Mouse (Mus musculus) left cerebral cortex, postnatal 4 days (tissue): ENCODE measurements around the gene Cnnm1. TPM values are rescaled to one million over a fixed set of nuclear protein-coding genes. Genes with fewer than 3 reads are reported as not detected.

Experiments used
- DNase-seq: peaks from one replicate; pipeline ENCODE4 v3.0.0-alpha.2; 2022
- intact Hi-C: fragments of 180-260 bp; cut with DNase I; formaldehyde crosslinking; loops from one replicate; pipeline ENCODE4 v1.15.1; 2025
- total RNA-seq, 2 experiments: library from RNA; stranded (reverse); gene quantifications; 2 replicates each; pipeline ENCODE4 v1.2.3; 2021

Gene Cnnm1
- total RNA-seq: 10 to 100 TPM; 24.6 to 25.8 TPM

DNA sequence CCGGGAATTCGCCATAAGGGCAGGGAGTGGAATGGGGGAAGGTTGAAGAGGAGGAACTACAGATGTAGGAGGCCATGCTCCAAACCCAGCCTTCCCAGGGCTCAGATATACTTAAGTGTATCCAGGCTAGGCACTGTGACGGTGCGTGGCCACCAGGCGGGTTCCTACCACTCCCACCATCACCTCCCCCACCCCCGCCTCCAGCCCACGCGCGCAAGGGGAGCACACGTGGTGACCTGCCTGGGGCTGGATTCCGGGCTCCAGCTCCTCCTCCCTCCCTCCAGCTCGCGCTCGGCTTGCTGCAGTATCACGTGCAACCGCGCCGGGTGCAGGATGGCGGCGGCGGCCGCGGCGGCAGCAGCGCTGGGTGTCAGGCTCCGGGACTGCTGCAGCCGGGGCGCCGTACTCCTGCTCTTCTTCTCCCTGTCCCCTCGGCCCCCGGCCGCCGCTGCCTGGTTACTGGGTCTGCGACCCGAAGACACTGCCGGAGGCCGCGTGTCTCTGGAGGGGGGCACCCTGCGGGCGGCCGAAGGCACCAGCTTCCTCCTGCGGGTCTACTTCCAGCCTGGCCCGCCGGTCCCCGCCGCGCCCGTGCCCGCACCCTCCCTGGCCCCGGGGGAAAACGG, at the start of gene Cnnm1:
Gene Cnnm1, plus strand, starts transcription at position 325 of the 626 bp plus-strand sequence.
- DNase-seq: peak; percentile 72

DNA sequence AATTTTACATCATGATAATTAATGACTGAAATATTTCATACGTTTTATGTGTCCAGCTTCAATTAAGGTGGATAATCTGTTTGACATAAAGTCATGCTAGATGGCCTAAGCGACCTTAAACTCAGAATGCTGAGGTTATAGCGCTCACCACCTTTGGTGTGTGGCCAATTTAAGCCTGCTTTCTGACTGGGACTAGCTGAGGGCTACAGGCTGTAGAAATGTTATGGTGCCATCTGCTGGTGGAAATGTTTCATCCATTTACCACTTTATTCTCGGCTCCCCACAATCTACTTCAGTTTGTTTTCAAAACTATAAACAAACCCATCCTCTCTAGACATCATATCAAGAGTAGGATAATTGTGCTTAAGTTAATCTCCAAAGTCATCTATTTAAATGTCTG, 43.9 kb upstream of the Cnnm1 start:
- intact Hi-C loops: loop anchor here (10.0 kb wide), 3 partner anchors 372 to 1082 kb away; no protein-coding TSS in a partner anchor

More for the DNA sequence above, at the start of gene Cnnm1:
- intact Hi-C loops: no loop called here

DNA sequence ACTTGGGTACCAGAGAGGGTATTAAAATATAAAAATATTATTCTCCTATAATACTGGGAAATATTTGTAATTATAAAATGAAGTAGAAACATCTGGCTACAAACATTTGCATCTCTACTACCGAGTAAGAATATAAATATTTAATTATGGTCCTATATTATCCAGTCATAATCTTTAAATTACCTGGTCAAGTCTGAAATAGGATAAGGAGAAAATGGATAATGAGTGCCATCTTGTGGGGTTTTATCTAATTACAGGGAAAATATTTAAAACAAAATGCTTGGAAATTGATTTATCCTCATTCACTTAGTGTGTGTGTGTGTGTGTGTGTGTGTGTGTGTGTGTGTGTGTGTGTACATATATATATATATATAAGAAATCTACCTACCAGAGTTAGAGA, 33.1 kb upstream of the Cnnm1 start:
- intact Hi-C loops: no loop called here
- DNase-seq: no peak

More for the DNA sequence above, 43.9 kb upstream of the Cnnm1 start:
- peak; percentile 44 for DNase-seq

DNA sequence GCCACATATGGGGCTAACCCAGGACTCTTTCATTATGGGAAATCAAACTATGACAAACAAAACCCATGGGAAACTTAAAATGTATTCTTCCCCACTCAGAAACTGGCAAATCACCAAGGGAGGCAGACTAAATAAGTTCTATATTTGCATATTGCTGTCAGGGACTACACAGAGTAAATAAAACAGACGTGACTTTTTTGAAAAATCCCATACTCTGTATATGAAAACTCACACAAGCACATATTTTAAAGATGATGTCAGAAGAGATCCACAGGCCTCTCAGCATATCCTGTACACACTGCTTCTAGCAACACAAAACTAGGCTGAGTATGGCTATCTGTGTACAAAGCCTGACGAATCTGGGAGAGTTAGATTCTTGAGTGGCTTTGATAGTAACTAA, 24.7 kb upstream of the Cnnm1 start:
- intact Hi-C loops: no loop called here
- DNase-seq: no peak

DNA sequence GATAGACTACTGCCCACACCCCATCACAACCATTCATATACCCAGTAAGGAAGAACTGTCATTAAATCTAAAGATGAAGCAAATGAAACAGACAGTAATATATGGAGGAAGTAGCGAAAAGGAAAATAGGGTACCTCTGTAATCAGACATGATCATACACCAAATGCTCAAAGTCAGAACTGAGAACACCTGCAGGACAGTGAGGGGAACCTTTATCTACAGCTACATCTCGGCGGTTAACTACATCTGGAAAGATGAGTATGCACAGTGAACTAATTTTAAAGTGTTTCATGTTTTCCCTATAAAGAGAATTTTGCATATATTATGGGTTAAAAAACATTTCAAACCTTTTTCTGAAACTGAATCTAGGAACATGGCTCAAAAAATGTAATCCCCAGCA, 19.7 kb upstream of the Cnnm1 start:
- intact Hi-C loops: no loop called here
- DNase-seq: no peak

DNA sequence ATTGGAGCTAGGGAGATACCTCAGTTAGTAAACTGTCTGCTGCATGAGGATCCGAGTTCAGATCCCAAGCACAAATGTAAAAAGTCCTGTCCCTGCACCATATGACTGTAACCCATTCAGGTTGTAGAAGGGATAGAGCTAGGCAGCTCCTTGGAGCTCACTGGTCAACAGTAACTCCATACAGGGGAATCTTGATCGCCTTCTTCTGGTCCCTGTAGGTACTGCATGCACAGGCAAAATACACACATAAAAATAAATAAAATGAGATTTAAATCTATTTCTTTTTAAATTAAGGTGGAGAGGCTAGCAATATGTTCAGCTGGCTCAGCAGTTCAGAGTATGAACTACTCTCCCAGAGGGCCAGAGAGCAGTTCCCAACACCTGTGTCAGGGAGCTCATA, 16.2 kb upstream of the Cnnm1 start:
- intact Hi-C loops: no loop called here
- no peak for DNase-seq

DNA sequence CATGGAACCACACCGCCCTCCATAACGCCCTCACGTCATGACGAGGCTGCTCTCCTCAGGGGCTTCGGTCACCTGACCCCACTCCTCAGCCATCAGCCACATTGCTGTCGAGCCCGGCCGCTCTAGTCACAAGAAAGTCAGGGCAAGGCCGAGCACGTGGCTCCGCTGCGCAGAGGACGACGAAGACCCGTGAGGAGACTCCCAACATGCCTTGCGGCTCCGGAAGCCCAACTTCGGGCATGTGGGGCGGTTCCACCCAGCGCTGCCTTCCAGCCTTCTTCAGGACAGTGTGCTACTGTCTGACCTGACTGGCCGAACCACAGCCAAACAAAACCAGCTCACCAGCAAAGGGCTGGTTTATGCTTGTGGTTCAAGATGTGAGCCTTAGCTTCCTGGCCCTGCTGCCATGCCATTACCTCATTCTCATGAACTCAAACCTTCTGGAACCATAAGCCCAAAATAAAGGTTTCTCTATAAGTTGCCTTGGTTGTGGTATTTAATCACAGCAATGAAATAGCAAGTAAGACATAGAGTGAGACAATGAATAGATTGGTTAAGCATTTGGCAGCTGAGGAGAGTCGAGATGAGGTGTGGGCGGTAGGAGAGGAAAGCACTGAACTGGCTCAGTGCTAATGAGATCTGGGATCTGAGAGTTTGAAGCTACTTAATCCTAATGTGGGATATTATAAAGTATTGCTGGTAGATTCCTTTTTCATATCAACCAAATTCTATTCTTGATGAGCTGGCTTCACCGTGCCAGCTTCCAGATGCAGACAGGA, 12.6 kb upstream of the Cnnm1 start:
- DNase-seq: no peak
- intact Hi-C loops: no loop called here

DNA sequence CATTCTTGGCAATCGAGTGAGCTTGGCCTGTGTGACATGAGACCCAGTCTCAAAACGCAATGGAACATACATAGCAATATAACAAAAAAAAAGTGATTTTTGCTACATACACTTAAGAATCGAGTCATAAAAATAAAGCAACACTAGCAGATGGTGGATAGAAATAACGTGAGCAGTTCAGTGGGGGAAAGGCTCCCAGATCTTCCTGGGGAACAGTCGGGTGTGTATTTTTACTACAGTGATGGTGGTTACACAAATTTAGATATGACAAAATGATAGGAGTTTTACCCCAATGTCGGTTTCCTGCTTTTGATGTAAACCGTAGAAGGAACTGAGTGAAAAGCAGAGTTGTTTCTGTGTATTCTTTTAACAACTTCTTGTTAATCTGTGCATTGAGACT, 990 bp upstream of the Cnnm1 start:
- DNase-seq: no peak
- intact Hi-C loops: no loop called here

DNA sequence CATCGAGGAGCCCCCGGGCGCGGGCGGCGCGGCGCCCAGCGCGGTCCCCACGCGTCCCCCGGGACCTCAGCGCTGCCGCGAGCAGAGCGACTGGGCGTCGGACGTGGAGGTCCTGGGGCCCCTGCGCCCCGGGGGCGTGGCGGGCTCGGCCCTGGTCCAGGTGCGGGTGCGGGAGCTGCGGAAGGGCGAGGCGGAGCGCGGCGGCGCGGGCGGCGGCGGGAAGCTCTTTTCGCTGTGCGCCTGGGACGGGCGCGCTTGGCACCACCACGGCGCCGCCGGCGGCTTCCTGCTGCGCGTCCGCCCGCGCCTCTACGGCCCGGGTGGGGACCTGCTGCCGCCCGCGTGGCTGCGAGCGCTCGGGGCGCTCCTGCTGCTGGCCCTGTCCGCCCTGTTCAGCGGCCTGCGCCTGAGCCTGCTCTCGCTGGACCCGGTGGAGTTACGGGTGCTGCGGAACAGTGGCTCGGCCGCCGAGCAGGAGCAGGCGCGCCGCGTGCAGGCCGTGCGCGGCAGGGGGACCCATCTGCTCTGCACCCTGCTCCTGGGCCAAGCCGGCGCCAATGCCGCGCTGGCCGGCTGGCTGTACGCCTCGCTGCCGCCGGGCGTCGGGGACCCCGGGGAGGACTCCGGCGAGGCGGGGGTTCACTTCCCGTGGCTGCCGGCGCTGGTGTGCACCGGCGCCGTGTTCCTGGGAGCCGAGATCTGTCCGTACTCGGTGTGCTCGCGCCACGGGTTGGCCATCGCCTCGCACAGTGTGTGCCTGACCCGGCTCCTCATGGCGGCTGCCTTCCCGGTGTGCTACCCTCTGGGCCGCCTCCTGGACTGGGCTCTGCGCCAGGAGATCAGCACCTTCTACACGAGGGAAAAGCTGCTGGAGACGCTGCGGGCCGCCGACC, 778 bp downstream of the Cnnm1 start:
- DNase-seq: peak; percentile 51
- intact Hi-C loops: no loop called here

DNA sequence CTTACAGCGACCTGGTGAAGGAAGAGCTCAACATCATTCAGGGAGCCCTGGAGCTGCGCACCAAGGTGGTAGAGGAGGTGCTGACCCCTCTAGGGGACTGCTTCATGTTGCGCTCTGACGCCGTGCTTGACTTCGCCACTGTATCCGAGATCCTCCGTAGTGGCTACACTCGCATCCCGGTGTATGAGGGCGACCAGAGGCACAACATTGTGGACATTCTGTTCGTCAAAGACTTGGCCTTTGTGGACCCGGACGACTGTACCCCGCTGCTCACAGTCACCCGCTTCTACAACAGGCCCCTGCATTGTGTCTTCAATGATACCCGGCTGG, 1.4 kb downstream of the Cnnm1 start:
- no peak for DNase-seq

DNA sequence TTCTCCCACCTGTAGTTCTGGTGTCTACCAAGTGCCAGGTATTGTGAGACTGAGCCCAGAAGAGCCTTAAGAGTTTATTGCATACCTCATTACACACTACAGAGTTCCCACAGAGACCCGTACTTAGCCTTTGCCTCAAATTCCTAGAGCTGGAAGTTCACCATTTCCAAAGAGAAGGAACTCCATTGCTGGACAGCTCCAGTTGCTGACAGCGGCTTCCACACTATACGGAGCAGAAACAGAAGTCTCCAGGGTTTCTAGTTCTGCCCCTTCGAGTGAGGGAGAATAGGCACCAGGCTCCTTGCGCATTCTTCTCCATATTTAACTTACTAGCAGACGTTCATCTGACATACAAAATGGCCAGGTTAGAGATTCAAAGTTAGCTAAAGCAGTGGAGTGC, 2.0 kb downstream of the Cnnm1 start:
- intact Hi-C loops: no loop called here
- no peak for DNase-seq

More for the DNA sequence above, 1.4 kb downstream of the Cnnm1 start:
- intact Hi-C loops: no loop called here

DNA sequence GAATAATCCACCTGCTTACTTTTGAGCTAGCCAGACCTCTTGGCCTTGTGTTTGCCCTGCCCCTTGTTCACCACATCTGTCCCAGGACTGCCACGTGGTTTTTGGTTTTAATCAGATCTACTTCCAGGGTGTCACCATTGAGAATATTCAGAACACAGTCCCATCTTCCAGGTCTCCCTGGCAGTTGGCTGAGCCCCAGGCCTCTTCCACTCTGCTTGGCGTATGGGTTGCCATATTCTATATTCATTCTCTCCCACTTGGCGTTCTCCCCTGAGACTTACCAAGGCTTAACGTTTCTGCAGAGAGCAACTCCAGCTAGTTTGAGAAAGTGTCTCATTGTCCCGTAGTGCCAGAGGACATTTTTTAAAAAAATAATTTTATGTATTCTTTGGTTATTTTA, 2.7 kb downstream of the Cnnm1 start:
- no peak for DNase-seq
- intact Hi-C loops: no loop called here

DNA sequence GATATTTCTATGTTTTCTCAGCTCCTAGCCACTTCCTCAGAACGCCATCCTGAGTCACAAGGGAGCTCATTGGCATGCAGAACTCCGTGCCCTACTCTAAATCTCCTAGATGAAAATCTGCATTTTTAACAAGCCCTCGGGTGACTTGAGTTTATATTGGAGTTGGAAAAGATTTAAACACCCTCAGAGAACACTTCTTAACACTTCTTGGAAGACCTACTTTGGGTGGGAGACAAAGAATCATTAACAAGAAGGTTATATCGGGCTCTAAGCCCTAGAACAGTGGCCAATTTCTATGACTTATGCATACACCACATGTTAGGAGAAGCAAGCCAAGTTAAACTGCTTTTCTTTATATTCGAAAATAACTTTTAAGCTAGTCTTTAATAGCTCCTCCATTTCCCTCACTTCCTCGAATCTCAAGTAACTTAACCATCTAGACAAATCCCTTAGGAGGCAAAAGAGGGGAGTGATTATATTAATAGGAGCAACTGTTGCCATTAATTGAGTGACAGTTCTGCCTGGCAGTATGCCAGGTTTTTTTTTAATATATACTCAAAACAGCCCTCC, 4.5 kb downstream of the Cnnm1 start:
- intact Hi-C loops: no loop called here
- no peak for DNase-seq

DNA sequence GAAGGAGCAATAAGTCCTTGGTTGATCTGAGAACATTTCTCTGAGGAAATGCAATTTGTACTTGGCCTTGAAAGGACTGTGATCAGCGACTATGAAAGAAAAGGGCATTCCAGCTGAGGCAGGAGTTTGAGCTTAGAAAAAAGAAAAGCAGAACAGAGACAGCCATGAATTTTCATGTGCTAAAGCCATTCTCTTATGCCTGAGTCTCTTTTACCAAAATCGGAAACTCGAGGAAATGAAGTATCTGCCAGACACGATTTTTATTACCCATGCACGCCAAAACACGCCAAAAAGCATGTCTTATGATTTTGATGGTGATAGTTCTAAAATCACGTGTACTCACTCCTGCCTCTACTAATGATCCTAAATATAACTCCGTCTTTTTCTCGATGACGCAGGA, 11.3 kb downstream of the Cnnm1 start:
- DNase-seq: no peak
- intact Hi-C loops: no loop called here

DNA sequence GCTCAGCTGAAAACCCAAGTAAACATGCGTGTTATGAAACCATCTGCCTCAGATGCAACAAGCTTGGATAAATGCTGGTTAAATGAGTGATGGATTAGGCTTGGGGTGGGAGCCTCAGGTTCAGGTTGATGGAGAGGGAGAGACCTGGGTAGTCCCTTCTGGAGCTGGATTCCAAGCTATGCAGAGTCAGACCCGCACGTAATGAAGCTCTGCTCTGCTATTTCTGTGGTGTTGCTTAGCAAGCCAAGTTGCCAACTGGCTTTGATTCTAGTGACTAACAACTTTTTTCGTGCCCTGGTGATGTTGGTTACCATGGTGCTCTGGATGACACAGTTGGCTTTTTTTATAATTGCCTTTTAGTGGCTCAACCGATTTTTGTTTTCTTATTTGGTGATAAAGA, 11.9 kb downstream of the Cnnm1 start:
- intact Hi-C loops: no loop called here
- DNase-seq: no peak

DNA sequence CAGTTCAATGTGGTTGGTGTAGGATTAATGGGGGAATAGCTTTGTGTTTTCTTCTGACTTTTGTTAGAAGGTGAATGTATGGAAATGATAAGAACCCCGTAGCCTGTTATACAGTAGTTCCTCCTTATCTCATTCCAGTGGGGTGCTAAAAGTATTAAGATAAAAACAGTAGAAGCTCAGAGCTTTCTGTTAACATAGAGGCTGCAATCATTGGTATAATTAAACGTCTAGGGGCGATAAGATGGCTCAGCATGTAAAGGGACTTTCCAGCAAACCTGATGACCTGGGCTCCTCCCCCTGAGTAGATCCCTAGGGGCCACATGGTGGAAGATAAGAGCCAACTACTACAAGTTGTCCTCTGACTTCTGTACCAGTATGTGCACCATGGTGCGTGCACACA, 12.8 kb downstream of the Cnnm1 start:
- DNase-seq: no peak
- intact Hi-C loops: no loop called here

DNA sequence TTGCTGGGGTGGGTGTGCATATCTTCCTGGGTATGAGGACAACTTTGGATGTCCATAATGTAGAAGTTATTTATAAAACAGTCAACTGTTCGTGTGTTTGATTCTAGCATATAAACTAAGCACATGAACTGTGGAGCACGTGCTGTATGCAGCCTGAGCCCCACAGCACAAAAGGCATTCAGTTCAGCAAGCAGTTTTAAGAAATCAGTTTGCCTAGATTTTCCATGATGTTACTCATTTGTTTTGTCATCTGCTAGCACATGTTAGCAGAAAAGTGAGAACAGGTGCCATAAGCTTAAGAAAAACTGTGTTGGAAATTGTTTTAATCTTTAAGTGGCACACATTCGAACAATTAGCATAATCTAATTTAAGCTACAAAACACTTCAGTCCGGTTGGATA, 19.7 kb downstream of the Cnnm1 start:
- intact Hi-C loops: no loop called here
- no peak for DNase-seq

DNA sequence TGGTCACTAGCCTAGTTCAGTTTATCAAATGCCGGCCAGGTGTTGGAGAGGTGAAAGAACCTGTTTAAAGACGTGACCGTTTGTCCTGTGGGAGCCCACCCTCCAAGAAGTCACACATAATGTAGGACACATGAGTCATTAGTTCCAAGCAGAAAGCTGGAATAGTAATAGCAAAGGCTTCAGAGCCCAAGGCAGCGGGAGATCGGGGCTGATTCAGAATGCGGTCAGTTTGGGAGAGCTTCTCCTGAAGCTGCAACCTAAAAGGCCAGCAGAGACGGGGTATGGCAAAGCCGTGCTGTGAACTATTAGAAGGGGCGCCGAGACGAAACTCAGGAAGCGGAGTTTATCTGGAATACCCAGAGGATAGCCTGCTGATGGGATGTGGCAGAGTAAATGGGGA, 20.2 kb downstream of the Cnnm1 start:
- DNase-seq: no peak
- intact Hi-C loops: no loop called here

DNA sequence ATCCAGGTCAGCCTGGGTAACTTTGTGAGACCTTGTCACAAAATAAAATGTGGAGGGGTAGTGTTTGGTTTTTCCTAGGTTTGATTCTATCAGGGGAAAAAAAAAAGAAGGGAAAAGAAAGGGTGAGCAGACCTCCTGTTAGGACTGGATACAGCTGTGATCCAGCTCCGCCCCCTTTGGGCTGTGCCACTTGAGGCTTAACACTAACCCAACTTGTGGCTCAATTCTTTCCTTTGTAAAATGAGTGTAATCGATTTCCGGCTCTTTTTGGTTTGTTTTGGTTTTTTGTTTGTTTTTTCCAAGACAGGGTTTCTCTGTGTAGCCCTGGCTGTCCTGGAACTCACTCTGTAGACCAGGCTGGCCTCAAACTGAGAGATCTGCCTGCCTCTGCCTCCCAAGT, 21.9 kb downstream of the Cnnm1 start:
- no peak for DNase-seq

DNA sequence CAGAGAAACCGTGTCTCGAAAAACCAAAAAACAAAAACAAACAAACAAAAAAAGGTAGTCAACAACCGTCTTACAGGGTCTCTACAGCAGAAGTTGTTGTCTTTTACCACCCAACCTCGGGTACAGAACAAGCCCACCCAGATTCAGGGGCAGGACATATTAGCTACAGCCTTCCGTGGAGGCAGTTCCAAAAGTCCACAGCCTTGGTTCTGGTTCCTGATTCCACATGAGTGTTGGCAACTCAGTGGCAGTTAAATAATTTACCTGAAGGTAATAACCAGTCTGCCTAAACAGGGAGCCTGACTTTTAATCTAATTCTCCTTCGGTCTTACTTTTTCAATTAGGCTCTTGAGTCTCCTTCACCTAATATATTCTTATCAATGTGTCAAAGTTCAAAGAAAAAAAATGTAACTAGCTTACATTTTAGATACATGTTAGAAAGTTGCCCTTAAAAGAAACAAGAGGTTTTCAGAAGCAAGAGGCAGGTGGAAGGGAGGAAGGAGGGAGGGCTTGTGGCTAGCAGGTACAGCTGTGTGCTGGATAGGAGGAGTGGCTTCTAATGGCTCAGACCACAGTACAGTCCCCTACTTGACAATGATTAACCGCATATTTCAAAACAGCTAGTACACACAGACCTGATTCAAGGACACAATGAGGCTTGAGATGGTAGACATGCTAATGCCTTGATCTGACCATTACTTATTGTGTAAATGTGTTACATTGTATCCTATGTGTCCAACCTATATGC, 23.5 kb downstream of the Cnnm1 start:
- intact Hi-C loops: no loop called here
- no peak for DNase-seq

More for the DNA sequence above, 21.9 kb downstream of the Cnnm1 start:
- intact Hi-C loops: no loop called here

DNA sequence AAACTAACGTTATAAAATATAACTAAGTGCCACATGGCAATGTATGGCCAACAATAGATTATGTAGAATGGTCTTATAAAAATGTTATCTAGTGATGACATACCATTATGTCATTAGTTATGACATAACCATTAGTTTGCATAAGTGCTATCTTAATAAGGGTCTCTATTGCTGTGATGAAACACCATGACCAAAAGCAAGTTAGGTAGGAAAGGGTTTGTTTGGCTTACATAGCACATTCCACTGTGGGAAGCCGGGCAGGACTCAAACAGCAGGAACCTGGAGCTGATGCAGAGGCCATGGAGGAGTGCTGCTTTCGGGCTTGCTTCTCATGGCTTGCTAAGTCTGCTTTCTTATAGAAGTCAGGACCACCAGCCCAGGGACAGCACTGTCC, 24.1 kb downstream of the Cnnm1 start:
- intact Hi-C loops: no loop called here
- DNase-seq: no peak
